Mouse (Mus musculus) ovary, adult 2 months (tissue): ENCODE measurements around the gene Upp2. TPM values are rescaled to one million over a fixed set of nuclear protein-coding genes. Genes with fewer than 3 reads are reported as not detected.

ENCODE experiments used
- polyA plus RNA-seq: library from polyadenylated mRNA; depleted of rRNA; stranded (reverse); fragments of >200 nt; gene quantifications from 2 replicates; pipeline ENCODE4 v1.2.3, GENCODE M21; 2012; rRNA removed

The Upp2 gene
- polyA plus RNA-seq: 10.9 and 13.2 TPM in 2 replicates

GRCm38 (mm10) chr2:58567066-58567810, at the start of gene Upp2, which contains the start of gene Acvr1:
Gene Upp2 (plus strand): TSS chr2:58567298.
Gene Acvr1 (minus strand): TSS chr2:58567157.

Other genes with a start within 250 kb of the Upp2 start
- 0.78 and 0.99 TPM in 2 replicates for gene Acvr1c, start 209.4 kb upstream of the Upp2 start, polyA plus RNA-seq
- not detected in 2 replicates for gene Gm17409, start 97.2 kb upstream of the Upp2 start, polyA plus RNA-seq
- gene Acvr1, start 141 bp upstream of the Upp2 start, polyA plus RNA-seq: 8.3 and 9.9 TPM in 2 replicates